Mouse (Mus musculus): ENCODE results near the gene Lhx4.

DNA sequence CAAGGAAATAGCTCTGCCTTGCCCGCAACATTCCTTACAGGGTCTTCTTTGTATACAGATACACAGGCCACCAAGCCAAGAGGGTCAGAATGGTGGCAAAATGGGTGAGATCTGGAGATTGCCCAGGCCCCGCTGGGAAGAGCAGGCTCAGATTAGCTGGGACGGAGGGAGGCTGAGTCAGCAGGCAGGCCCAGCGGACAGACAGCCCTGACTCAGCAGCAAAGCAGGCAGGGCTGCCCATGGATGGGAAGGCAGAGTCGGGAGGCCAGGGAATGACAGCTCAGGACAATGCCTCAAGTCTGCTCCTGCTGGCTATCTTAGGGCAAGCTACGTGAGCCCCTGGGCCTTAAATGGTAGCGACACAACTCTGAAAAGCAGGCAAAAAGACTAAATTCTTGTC lies 34.4 kb upstream of the Lhx4 start:
- TF ChIP-seq POLR2A (IDR thresholded peaks at IDR 0.05; ENCODE audit: insufficient read depth, low read depth, low read length) (no peak), CTCF (IDR thresholded peaks at IDR 0.05; ENCODE audit: insufficient read depth, low read depth, low read length) (no peak)

Data from olfactory bulb, adult 2 months (tissue).